ENCODE assay signal across 8 mouse cellular contexts in genomic region chr1:172220414-172220813, GRCm38 (mm10). TPM values are rescaled to one million over a fixed set of nuclear protein-coding genes. Genes with fewer than 3 reads are reported as not detected.
A peak's percentile ranks its signal among the peaks of the same experiment; 100 is the strongest.
DNase-seq lines count a peak whose midpoint lies in the region; ATAC-seq lines count a peak whose summit lies in the region.

No protein-coding gene starts in this region.

- no peaks in the 10 kb centered on the region for H3K9me3 ChIP-seq in heart, embryonic 10.5 days

- 31% methylated on average over 10 of the region's 10 CpGs for WGBS in heart, embryonic 10.5 days

- H3K4me1 ChIP-seq in brown adipose tissue, adult 24 weeks (ENCODE audit: control insufficient read depth, insufficient read depth, insufficient read length, low read length), result 0 out of 2 replicates have a peak, but pooled peaks cover 5% of the 10 kb centered on the region
- peaks cover 73% of the 10 kb centered on the region for H3K4me1 ChIP-seq in heart, embryonic 10.5 days

- no peak for DNase-seq in frontal cortex, postnatal 10 days (ENCODE audit: low spot score in 2 of 2)
- DNase-seq in heart, embryonic 10.5 days (ENCODE audit: low spot score), result no peak
- peak; percentile 73 to 75 for DNase-seq in kidney, adult 8-10 months
- peak; percentile 78 to 81 for DNase-seq in lung, postnatal 4 days
- DNase-seq in spleen, postnatal 10 days (ENCODE audit: low spot score in 2 of 2), result no peak
- no peak for DNase-seq in cerebellum, adult 18-20 months

- no peaks in the 10 kb centered on the region for H3K27me3 ChIP-seq in heart, embryonic 10.5 days (ENCODE audit: insufficient read depth, poor library complexity, severe bottlenecking)

- H3K4me3 ChIP-seq in brown adipose tissue, adult 24 weeks (ENCODE audit: insufficient read depth, low read depth, low read length), result peak overlapping the region; percentile 29; the same call in 1 of the 2 replicates
- no peak overlapping the region for H3K4me3 ChIP-seq in heart, embryonic 10.5 days

- peak overlapping the region; percentile 92 for H3K27ac ChIP-seq in brown adipose tissue, adult 24 weeks (replicated peaks; ENCODE audit: low read depth, low read length)
- H3K27ac ChIP-seq in heart, embryonic 10.5 days, result peak overlapping the region; percentile 90

- H3K36me3 ChIP-seq in heart, embryonic 10.5 days, result peaks cover 6% of the 10 kb centered on the region; the same call in 1 of the 2 replicates

- 0 out of 2 replicates have a peak, but pooled peaks have one; percentile 13 for ATAC-seq in frontal cortex, adult (ENCODE audit: low TSS enrichment)

RNA-seq across cellular contexts. Expression of gene Casq1, which starts 0.7 kb away (rescaled TPM):
- polyA plus RNA-seq in brown adipose tissue, adult 24 weeks (2012; ENCODE audit: insufficient read depth, insufficient read length, missing spikeins), result 29.6 and 47.6 TPM in 2 replicates
- 225 and 307 TPM in 2 replicates for polyA plus RNA-seq in heart, embryonic 10.5 days (2016; fragmentation: Nextera tagmentation; extraction: Ambion mirVana)

RNA-seq across cellular contexts. Expression of gene Pea15a, which starts 13.8 kb away (rescaled TPM):
- polyA plus RNA-seq in brown adipose tissue, adult 24 weeks (2012; ENCODE audit: insufficient read depth, insufficient read length, missing spikeins), result 41.7 and 43.8 TPM in 2 replicates
- polyA plus RNA-seq in heart, embryonic 10.5 days (2016; fragmentation: Nextera tagmentation; extraction: Ambion mirVana), result 115 and 152 TPM in 2 replicates

RNA-seq across cellular contexts. Expression of gene Atp1a4, which starts 37.8 kb away (rescaled TPM):
- polyA plus RNA-seq in brown adipose tissue, adult 24 weeks (2012; ENCODE audit: insufficient read depth, insufficient read length, missing spikeins), result not detected in 2 replicates
- polyA plus RNA-seq in heart, embryonic 10.5 days (2016; fragmentation: Nextera tagmentation; extraction: Ambion mirVana), result 0.09 and 0.12 TPM in 2 replicates

RNA-seq across cellular contexts. Expression of gene Igsf8, which starts 41.0 kb away (rescaled TPM):
- polyA plus RNA-seq in brown adipose tissue, adult 24 weeks (2012; ENCODE audit: insufficient read depth, insufficient read length, missing spikeins), result 4.3 and 10.5 TPM in 2 replicates
- 30.1 and 33.2 TPM in 2 replicates for polyA plus RNA-seq in heart, embryonic 10.5 days (2016; fragmentation: Nextera tagmentation; extraction: Ambion mirVana)

Comparison
In these comparisons a context has a peak if more than half of its experiments do, and no peak if none do; other contexts are left out.
1. DNase-seq: peak in kidney, adult 8-10 months (2 of 2) and lung, postnatal 4 days (2 of 2); none in frontal cortex, postnatal 10 days (0 of 2), heart, embryonic 10.5 days (single experiment), spleen, postnatal 10 days (0 of 2) and cerebellum, adult 18-20 months (0 of 2).